Mouse (Mus musculus) liver, adult 2 months (tissue): ENCODE data around the gene Aurkaip1.

Experiments
- CTCF ChIP-seq: fragments of 200-500 bp; IDR thresholded peaks from 2 replicates; pipeline ENCODE4 v1.5.1; 2011; ENCODE audit warnings: low read depth, low read length, control low read depth
- POLR2A ChIP-seq: fragments of 200-500 bp; IDR thresholded peaks from 2 replicates; pipeline ENCODE4 v1.6.1; 2011; ENCODE audit warnings: low read length, control low read depth; ENCODE audit not compliant: insufficient read depth; ENCODE audit errors: extremely low read depth

DNA sequence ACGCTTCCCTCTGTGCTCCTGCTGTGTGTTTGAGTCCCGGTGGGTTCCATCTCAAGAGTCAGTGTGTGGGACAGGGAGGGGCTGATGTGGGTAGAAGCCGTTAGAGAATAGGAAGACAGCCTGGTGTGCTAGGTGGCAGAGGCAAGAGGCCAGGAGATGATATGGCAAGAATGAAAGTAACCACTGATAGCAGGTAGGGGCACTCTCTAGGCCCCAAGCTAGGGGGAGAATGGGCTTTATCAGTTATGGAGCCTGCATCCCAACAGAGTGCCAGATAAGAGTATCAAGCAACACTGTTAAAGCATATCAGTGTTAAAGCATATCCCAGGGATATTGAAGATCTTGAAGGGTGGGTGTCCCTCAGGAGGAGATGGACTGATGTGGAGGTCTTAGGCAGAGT lies 25.8 kb downstream of the Aurkaip1 start:
- TF ChIP-seq POLR2A (no peak), CTCF (no peak)
